Mouse (Mus musculus) telencephalon, adult 2 months (tissue): ENCODE results near the gene Pcdh8.

ENCODE experiments used
- DNase-seq: peaks from one replicate; pipeline ENCODE4 v3.0.0-alpha.2; 2011; ENCODE audit warnings: low read depth, low spot score

Pcdh8 gene

DNA sequence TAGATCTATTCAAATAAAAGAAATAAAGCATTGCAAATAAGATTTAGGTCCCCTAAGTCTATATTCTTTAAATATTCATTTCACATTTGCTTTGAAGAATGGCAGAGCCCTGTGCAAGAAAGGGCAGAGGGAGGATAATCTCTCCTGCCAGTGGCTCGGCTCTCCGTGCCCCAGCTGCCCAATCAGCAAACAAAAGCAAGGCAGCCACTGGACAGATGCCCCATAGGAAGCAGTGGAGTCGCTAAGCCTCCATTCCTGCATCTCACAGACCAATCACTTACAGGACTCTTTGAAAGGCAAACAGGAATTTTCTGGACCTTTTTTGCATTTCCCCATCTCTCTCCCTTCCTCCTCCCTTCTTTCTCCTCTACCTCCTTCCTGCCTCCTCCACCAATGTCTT is 17.0 kb downstream of the Pcdh8 start:
- no peak for DNase-seq

DNA sequence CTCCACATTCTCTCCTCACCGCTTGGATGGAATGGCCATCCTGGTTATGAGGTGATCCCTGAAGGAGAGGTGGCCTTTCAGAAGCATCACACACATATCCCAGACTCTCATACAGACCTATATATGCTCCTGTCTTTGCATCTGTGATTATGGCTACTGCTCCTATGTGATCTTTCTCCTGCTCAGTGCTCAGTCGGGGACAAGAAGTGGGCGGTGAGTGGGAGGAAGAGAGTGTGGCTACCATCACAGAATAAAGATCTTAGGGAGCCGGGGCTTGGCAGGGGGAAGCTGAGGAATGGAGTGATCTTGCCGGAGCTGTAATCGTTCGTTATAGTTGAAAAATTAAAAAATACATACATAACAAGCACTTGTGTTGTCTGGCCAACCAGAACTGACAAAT is 17.4 kb downstream of the Pcdh8 start:
- DNase-seq = no peak

- DNase-seq = no peak
Observed at GRCm38 (mm10) chr14:79740515-79740914, 30.6 kb downstream of the Pcdh8 start.

GRCm38 (mm10) chr14:79738441-79738840 is 32.7 kb downstream of the Pcdh8 start:
- no peak for DNase-seq

GRCm38 (mm10) chr14:79737642-79738379 is 33.3 kb downstream of the Pcdh8 start:
- DNase-seq = no peak

DNA sequence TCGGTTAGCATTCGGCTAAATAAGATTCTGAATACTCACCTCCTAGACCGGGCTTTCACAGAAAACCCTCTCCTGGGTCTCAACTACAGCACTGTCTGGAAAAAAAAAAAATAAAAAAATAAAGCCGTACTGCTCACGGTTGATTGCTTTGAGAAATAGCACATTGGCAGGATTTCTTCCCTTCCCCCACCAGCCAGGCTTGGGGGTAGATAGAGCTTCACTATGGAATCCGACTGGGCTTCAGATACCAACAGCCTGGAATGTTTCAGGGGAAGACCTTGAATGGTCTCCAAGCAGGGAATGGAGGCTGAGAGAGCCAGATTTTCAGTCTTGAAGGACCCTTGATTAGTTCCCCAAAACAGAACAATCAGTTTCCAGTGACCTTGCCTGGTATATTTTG is 34.3 kb downstream of the Pcdh8 start:
- no peak for DNase-seq

DNA sequence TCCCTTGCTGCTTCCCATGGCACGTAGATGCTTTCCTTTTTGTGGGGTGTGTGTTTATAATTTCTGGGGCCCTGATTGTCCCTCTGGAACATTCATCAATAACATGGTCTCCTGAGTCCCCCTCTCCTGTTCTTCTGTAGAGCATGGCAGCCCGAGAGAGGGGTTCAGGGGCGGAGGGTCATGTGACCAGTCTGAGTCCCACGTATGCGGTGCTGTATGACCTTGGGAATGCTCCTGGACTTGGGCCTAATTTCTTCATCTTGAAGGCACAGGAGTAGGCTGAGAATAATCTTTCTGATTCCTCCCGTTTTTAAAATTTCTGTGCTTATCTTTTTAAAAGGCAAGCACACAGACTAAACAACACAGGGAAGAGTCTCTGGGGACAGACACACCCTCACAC is 37.6 kb downstream of the Pcdh8 start:
- DNase-seq = no peak

DNA sequence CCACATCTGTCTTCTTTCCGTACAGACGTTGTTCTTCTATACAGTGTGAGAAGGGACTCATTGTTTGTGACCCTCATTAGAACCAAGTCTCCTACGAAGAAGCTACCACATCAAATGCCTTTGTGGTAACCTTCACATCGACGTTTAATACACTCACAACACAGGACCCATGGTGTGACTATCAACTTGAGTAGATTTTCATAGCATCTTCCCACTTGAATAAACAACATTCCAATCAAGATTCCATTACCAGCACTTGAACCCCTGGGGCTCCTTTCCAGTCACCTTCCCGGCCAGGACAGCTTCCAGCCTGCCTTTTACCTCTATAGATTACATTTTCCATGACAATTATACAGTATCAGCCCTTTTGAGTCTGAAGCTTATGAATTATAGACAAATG is 42.3 kb downstream of the Pcdh8 start:
- no peak for DNase-seq

DNA sequence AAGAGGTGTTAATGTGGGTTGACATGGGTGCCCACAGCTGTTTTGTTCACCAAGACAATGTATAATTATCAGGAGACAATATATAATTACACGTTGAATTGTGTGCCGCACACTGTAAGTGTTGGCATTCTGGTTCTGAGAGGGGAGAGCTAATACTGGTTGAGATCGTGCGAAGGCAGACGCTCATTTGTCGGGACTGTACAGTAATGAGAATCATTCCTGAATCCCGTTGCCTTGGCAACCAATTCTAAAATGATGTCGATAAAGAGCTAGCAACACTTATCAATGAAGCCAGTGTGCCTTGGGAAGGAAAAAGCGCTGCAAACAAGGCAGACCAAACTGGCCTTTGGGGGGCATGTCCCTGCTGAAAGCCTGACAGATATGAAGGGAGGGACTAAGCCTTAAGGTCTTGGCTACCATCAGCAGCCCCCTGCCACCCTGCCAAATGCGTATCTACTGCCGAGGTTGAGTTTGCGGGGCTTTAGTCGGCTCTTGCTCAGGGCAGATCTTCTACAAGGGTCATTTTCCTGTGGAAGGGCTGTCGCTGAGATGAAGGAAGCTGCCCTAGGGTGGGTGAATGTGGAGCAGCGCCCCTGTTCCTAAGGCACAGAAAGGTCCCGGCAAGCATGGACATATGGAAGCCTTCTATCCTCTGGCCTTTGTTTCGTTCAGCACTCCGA is 47.0 kb downstream of the Pcdh8 start:
- DNase-seq = peak; percentile 55

GRCm38 (mm10) chr14:79722228-79722627 is 48.9 kb downstream of the Pcdh8 start:
- DNase-seq = no peak
